Mouse (Mus musculus) heart, embryonic 11.5 days (tissue): ENCODE results near the gene Ablim1. TPM values are rescaled to one million over a fixed set of nuclear protein-coding genes. Genes with fewer than 3 reads are reported as not detected.

Experiments used
- ATAC-seq: fragments of 200-750 bp; cut with Nextera tagmentation; replicated peaks from 2 replicates; pipeline ENCODE4 v1.8.0; 2017; ENCODE audit warnings: moderate library complexity; ENCODE audit not compliant: insufficient number of reproducible peaks, low FRiP score, low TSS enrichment
- H3K27ac ChIP-seq: fragments of 300-500 bp; sonication (generic); 2 replicates; pipeline ENCODE4 v1.5.1; 2014; ENCODE audit warnings: mild to moderate bottlenecking, low read depth, low read length
- H3K27me3 ChIP-seq: fragments of 300-500 bp; sonication (generic); 2 replicates; pipeline ENCODE4 v1.6.1; 2014; ENCODE audit warnings: mild to moderate bottlenecking, low read length, mixed read lengths; ENCODE audit not compliant: control insufficient read depth, insufficient read depth
- H3K36me3 ChIP-seq: fragments of 300-500 bp; sonication (generic); 2 replicates; pipeline ENCODE4 v1.6.1; 2014; ENCODE audit warnings: mild to moderate bottlenecking, low read length, moderate library complexity, mixed read lengths; ENCODE audit not compliant: control insufficient read depth, insufficient read depth
- H3K4me1 ChIP-seq: fragments of 300-500 bp; sonication (generic); 2 replicates; pipeline ENCODE4 v1.6.1; 2014; ENCODE audit warnings: low read length; ENCODE audit not compliant: control insufficient read depth, insufficient read depth
- H3K4me2 ChIP-seq: fragments of 300-500 bp; sonication (generic); 2 replicates; pipeline ENCODE4 v1.6.1; 2014; ENCODE audit warnings: mild to moderate bottlenecking, moderate library complexity
- H3K4me3 ChIP-seq: fragments of 300-500 bp; sonication (generic); 2 replicates; pipeline ENCODE4 v1.5.1; 2014; ENCODE audit warnings: low read depth, low read length
- H3K9ac ChIP-seq: fragments of 300-500 bp; sonication (generic); 2 replicates; pipeline ENCODE4 v1.6.1; 2014; ENCODE audit warnings: mild to moderate bottlenecking, low read depth, low read length, moderate library complexity
- H3K9me3 ChIP-seq: fragments of 300-500 bp; sonication (generic); replicated peaks from 2 replicates; pipeline ENCODE4 v1.6.1; 2016; ENCODE audit warnings: low read length; ENCODE audit not compliant: control insufficient read depth
- WGBS: fragments of 180-500 bp; shearing (Covaris S2); extraction: QIAGEN DNeasy Blood & Tissue Kit; methylation state at CpG from one replicate; pipeline ENCODE4 v1.1.7; 2014; ENCODE audit not compliant: insufficient replicate concordance; 5-methylcytosine and 5-hydroxymethylcytosine counted together
- polyA plus RNA-seq: library from polyadenylated mRNA; unstranded; fragments of >200 nt; fragmentation: Nextera tagmentation; extraction: Ambion mirVana; gene quantifications from 2 replicates; pipeline ENCODE4 v1.2.1, GENCODE M21; 2014

The Ablim1 gene
- polyA plus RNA-seq, 1 experiment from 2014 or later: 45.8 TPM

GRCm38 (mm10) chr19:57055215-57056120 is 259.3 kb downstream of the Ablim1 start:
- H3K36me3 ChIP-seq: peaks cover 19% of the 10 kb centered on the region
- H3K4me1 ChIP-seq: no peaks in the 10 kb centered on the region
- no peak for ATAC-seq
- no peak overlapping the region for H3K27ac ChIP-seq
- WGBS: 83% methylated on average over 16 of the region's 16 CpGs
- peaks cover 5% of the 10 kb centered on the region for H3K9me3 ChIP-seq
- no peak overlapping the region for H3K9ac ChIP-seq
- H3K27me3 ChIP-seq: no peaks in the 10 kb centered on the region
- no peak overlapping the region for H3K4me3 ChIP-seq
- no peak overlapping the region for H3K4me2 ChIP-seq

- Histone ChIP-seq H3K9ac (no peak overlapping the region), H3K4me3 (no peak overlapping the region), H3K27me3 (no peaks in the 10 kb centered on the region), H3K4me2 (no peak overlapping the region), H3K36me3 (peaks cover 5% of the 10 kb centered on the region), H3K27ac (no peak overlapping the region), H3K4me1 (no peaks in the 10 kb centered on the region), H3K9me3 (peaks cover 4% of the 10 kb centered on the region)
- WGBS: 82% methylated on average over 8 of the region's 8 CpGs
- ATAC-seq: no peak
These were observed 261.8 kb downstream of the Ablim1 start for GRCm38 (mm10) chr19:57052959-57053358.

DNA sequence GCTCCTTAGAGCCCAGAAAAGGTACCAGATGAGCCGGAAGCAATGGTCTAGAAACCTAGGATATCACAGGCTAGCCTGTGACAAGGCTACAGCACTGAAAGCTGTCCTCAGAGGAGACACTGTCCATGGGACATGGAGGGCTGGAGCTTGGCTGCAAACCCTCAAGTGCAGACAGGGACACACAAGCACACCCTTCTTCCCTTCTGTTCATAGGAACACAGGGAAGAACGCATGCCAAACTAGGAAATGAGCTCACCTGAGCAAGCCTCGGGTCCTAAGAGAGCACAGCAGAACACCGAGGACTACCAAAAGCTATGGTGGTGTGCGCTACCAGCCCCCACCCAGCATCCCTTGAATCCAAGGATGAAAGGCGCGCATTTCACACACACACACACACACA is 262.7 kb downstream of the Ablim1 start:
- no peaks in the 10 kb centered on the region; the same call in 1 of the 2 replicates for H3K36me3 ChIP-seq
- no peak overlapping the region for H3K9ac ChIP-seq
- no peaks in the 10 kb centered on the region for H3K9me3 ChIP-seq
- no peak overlapping the region for H3K4me3 ChIP-seq
- no peaks in the 10 kb centered on the region for H3K27me3 ChIP-seq
- ATAC-seq: no peak
- WGBS: 88% methylated on average over 7 of the region's 7 CpGs
- H3K4me1 ChIP-seq: no peaks in the 10 kb centered on the region
- no peak overlapping the region for H3K4me2 ChIP-seq
- H3K27ac ChIP-seq: no peak overlapping the region

DNA sequence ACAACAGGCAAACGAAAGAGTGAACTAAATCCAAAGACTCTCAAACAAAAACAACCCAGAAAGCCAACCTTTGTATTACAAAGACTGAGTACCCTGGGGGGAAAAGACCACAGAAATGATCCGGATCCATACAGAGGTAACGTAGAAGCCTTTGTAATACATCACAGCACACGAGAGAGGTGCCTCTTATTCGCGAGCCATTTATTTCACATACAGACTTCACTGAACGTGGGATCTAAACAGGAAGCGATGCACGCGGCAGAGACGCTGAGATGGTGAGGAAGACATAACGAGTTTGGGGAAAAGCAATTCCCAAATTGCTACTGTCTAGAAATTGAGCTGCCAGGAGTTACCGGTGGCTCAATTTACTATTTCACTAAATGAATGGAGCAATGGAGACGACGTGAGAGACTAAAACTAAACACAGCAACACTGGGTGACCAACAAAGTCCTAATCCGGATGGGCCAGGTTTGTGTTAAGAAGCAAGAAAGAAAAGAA is 265.1 kb downstream of the Ablim1 start:
- no peak overlapping the region for H3K27ac ChIP-seq
- ATAC-seq: no peak
- no peaks in the 10 kb centered on the region for H3K27me3 ChIP-seq
- no peak overlapping the region for H3K4me2 ChIP-seq
- no peaks in the 10 kb centered on the region for H3K4me1 ChIP-seq
- WGBS: 83% methylated on average over 16 of the region's 16 CpGs
- no peak overlapping the region for H3K9ac ChIP-seq
- H3K36me3 ChIP-seq: no peaks in the 10 kb centered on the region; the same call in 1 of the 2 replicates
- no peaks in the 10 kb centered on the region for H3K9me3 ChIP-seq
- H3K4me3 ChIP-seq: no peak overlapping the region

- H3K9ac ChIP-seq: no peak overlapping the region
- ATAC-seq: no peak
- WGBS: 86% methylated on average over 9 of the region's 9 CpGs
- H3K27me3 ChIP-seq: no peaks in the 10 kb centered on the region
- H3K9me3 ChIP-seq: no peaks in the 10 kb centered on the region
- no peaks in the 10 kb centered on the region for H3K4me1 ChIP-seq
- H3K4me3 ChIP-seq: no peak overlapping the region
- no peak overlapping the region for H3K27ac ChIP-seq
- H3K36me3 ChIP-seq: peaks cover 3% of the 10 kb centered on the region; the same call in 1 of the 2 replicates
- H3K4me2 ChIP-seq: no peak overlapping the region
These were observed 266.9 kb downstream of the Ablim1 start for GRCm38 (mm10) chr19:57047671-57048320.

GRCm38 (mm10) chr19:57039258-57039657 is 275.5 kb downstream of the Ablim1 start:
- no peak for ATAC-seq
- Histone ChIP-seq H3K4me3 (no peak overlapping the region), H3K27me3 (no peaks in the 10 kb centered on the region), H3K4me2 (no peak overlapping the region), H3K9me3 (no peaks in the 10 kb centered on the region), H3K9ac (no peak overlapping the region), H3K4me1 (no peaks in the 10 kb centered on the region), H3K27ac (no peak overlapping the region), H3K36me3 (peaks cover 23% of the 10 kb centered on the region)
- WGBS: 62% methylated on average over 6 of the region's 6 CpGs

DNA sequence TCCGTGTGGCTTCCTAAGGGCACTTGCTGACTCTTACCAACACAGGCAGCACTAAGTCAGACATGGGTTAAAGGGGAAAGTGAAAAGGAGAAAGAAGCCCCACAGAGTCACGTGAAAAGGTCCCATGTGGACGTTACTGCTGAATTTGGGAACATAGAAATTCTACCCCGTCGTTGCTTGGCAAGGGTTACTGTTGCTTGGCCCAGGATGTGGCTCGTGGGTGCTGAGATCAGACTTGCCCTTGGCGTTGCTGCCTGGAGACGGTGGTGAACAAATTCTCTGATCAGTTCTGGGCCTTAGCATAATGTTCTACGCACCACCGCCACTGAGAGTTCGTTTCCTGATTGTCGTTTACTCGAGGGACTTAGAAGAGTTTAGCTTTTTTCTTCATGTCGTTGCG is 277.9 kb downstream of the Ablim1 start:
- H3K9ac ChIP-seq: no peak overlapping the region
- no peak overlapping the region for H3K27ac ChIP-seq
- no peaks in the 10 kb centered on the region for H3K27me3 ChIP-seq
- 87% methylated on average over 15 of the region's 15 CpGs for WGBS
- H3K9me3 ChIP-seq: no peaks in the 10 kb centered on the region
- no peak overlapping the region for H3K4me3 ChIP-seq
- peaks cover 20% of the 10 kb centered on the region for H3K36me3 ChIP-seq
- no peak overlapping the region for H3K4me2 ChIP-seq
- no peak for ATAC-seq
- H3K4me1 ChIP-seq: no peaks in the 10 kb centered on the region

DNA sequence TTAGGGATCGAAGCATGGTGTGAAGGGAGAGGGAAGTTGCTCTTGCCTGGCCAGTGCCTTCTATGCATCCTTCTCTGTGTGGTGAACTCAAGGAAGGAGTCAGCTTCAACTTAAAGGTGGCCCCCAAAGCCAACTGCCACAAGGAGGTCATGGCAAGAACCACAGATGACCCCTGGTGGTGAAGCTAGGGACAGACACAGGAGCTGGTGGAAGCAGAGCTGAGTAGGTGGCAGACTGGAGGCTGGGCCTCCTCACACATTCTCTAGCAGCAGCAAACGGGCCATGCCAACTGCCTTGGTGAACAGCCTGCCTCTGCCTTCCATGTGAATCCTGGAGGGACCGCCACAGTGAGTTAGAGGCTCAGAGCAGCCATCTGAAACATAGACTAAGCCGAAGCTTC is 283.1 kb downstream of the Ablim1 start:
- ATAC-seq: no peak
- peaks cover 2% of the 10 kb centered on the region; the same call in 1 of the 2 replicates for H3K36me3 ChIP-seq
- WGBS: 58% methylated on average over 4 of the region's 4 CpGs

More for the DNA sequence above, 283.1 kb downstream of the Ablim1 start:
- Histone ChIP-seq H3K4me3 (no peak overlapping the region), H3K9me3 (no peaks in the 10 kb centered on the region), H3K27ac (no peak overlapping the region), H3K4me2 (no peak overlapping the region), H3K4me1 (no peaks in the 10 kb centered on the region), H3K27me3 (no peaks in the 10 kb centered on the region), H3K9ac (no peak overlapping the region)
